ENCODE assay signal across 19 mouse cellular contexts in genomic region chr3:84375832-84376231, GRCm38 (mm10).
A peak's percentile ranks its signal among the peaks of the same experiment; 100 is the strongest.
DNase-seq lines count a peak whose midpoint lies in the region; ATAC-seq and TF ChIP-seq lines count a peak whose summit lies in the region.
"Had no signal": no experiment of that assay in that cellular context is flagged by ENCODE, and none has a peak within 500 bp of the region (broad histone marks: within the 10 kb centered on the region; RNA-seq: fewer than 3 reads in every experiment).

No protein-coding gene starts in this region.

- H3K4me1 ChIP-seq in kidney, adult 2 months (ENCODE audit: control insufficient read depth, insufficient read depth, low read length), result peaks cover 17% of the 10 kb centered on the region
- 0 out of 2 replicates have a peak, but pooled peaks cover 4% of the 10 kb centered on the region for H3K4me1 ChIP-seq in kidney, embryonic 14.5 days (ENCODE audit: control insufficient read depth, insufficient read depth, low read length)
- H3K4me1 ChIP-seq in forebrain, embryonic 16.5 days (replicated peaks; ENCODE audit: control insufficient read depth, insufficient read depth, low read length), result no peaks in the 10 kb centered on the region
- H3K4me1 ChIP-seq: limb, embryonic 15.5 days had no signal

- DNase-seq in frontal cortex, postnatal 14 days (ENCODE audit: low spot score in 2 of 2), result no peak
- peak; percentile 88 for DNase-seq in kidney, adult 2 months
- peak; percentile 11 for DNase-seq in retina, adult 2 months (ENCODE audit: low read depth, low spot score)
- DNase-seq in retina, embryonic 14.5 days (ENCODE audit: low spot score), result no peak
- DNase-seq: cerebellum, adult 11 months; cerebellum, postnatal 14 days; layer of hippocampus, postnatal 36 days; right cerebral cortex, postnatal 25 days; thymus, postnatal 25 days had no signal

- no peak for TF ChIP-seq POLR2A in kidney, adult 2 months (IDR thresholded peaks at IDR 0.05; ENCODE audit: low read depth, low read length)

- WGBS in kidney, adult 2 months, result 25% methylated on average over 4 of the region's 4 CpGs
- WGBS in kidney, embryonic 14.5 days, result 91% methylated on average over 4 of the region's 4 CpGs
- 86% methylated on average over 4 of the region's 4 CpGs for WGBS in forebrain, embryonic 16.5 days

- H3K27me3 ChIP-seq in kidney, adult 2 months (replicated peaks; ENCODE audit: control insufficient read depth, insufficient read depth, low read length), result no peaks in the 10 kb centered on the region
- no peaks in the 10 kb centered on the region for H3K27me3 ChIP-seq in kidney, embryonic 14.5 days (ENCODE audit: control insufficient read depth, insufficient read depth, low read length)
- H3K27me3 ChIP-seq in forebrain, embryonic 16.5 days (replicated peaks; ENCODE audit: control insufficient read depth, insufficient read depth, low read length), result no peaks in the 10 kb centered on the region
- H3K27me3 ChIP-seq: forebrain, embryonic 13.5 days; hindbrain, embryonic 12.5 days; limb, embryonic 15.5 days; lung, embryonic 15.5 days had no signal

- no peaks in the 10 kb centered on the region for H3K36me3 ChIP-seq in kidney, adult 2 months (ENCODE audit: control insufficient read depth, insufficient read depth, low read length)
- no peaks in the 10 kb centered on the region for H3K36me3 ChIP-seq in kidney, embryonic 14.5 days (ENCODE audit: control insufficient read depth, insufficient read depth, low read length)
- no peaks in the 10 kb centered on the region for H3K36me3 ChIP-seq in forebrain, embryonic 16.5 days (ENCODE audit: control insufficient read depth, insufficient read depth)
- H3K36me3 ChIP-seq: heart, embryonic 13.5 days; hindbrain, embryonic 12.5 days; limb, embryonic 15.5 days; lung, embryonic 15.5 days had no signal

- peak overlapping the region; percentile 62 for H3K27ac ChIP-seq in kidney, adult 2 months (ENCODE audit: insufficient read depth, low read depth, low read length)
- no peak overlapping the region for H3K27ac ChIP-seq in kidney, embryonic 14.5 days (ENCODE audit: low read depth, low read length)
- H3K27ac ChIP-seq in forebrain, embryonic 16.5 days (ENCODE audit: low read length), result no peak overlapping the region
- H3K27ac ChIP-seq: forebrain, embryonic 13.5 days; heart, embryonic 13.5 days; hindbrain, embryonic 12.5 days; limb, embryonic 15.5 days; lung, embryonic 15.5 days had no signal

- H3K9ac ChIP-seq in kidney, embryonic 14.5 days (ENCODE audit: low read depth, low read length), result no peak overlapping the region
- no peak overlapping the region for H3K9ac ChIP-seq in forebrain, embryonic 16.5 days (replicated peaks; ENCODE audit: low read depth, low read length)
- H3K9ac ChIP-seq: forebrain, embryonic 13.5 days; heart, embryonic 13.5 days; hindbrain, embryonic 12.5 days; limb, embryonic 15.5 days; lung, embryonic 15.5 days had no signal

- H3K9me3 ChIP-seq in kidney, embryonic 14.5 days (ENCODE audit: control insufficient read depth, low read length), result no peaks in the 10 kb centered on the region
- no peaks in the 10 kb centered on the region for H3K9me3 ChIP-seq in forebrain, embryonic 16.5 days (ENCODE audit: control insufficient read depth, low read length)
- H3K9me3 ChIP-seq: forebrain, embryonic 13.5 days; heart, embryonic 13.5 days; hindbrain, embryonic 12.5 days; limb, embryonic 15.5 days; lung, embryonic 15.5 days had no signal

- no peak overlapping the region for H3K4me2 ChIP-seq in kidney, embryonic 14.5 days (replicated peaks; ENCODE audit: low read depth, low read length)
- H3K4me2 ChIP-seq in forebrain, embryonic 16.5 days (ENCODE audit: low read length), result no peak overlapping the region
- H3K4me2 ChIP-seq: forebrain, embryonic 13.5 days; heart, embryonic 13.5 days; hindbrain, embryonic 12.5 days; limb, embryonic 15.5 days; lung, embryonic 15.5 days had no signal

- ATAC-seq in frontal cortex, adult (ENCODE audit: low TSS enrichment), result peak; percentile 39
- no peak for ATAC-seq in kidney, embryonic 14.5 days (ENCODE audit: low FRiP score, low TSS enrichment)
- ATAC-seq in cerebellum, adult (ENCODE audit: insufficient number of reproducible peaks, low FRiP score, low TSS enrichment), result no peak
- no peak for ATAC-seq in forebrain, embryonic 16.5 days
- ATAC-seq: forebrain, embryonic 13.5 days; inflammation-experienced regulatory T-cells, adult 6 months had no signal

- no peak for TF ChIP-seq CTCF in kidney, adult 2 months (conservative IDR thresholded peaks at IDR 0.05; ENCODE audit: insufficient read depth, insufficient read length, low read depth, low read length)

- no peak overlapping the region for H3K4me3 ChIP-seq in kidney, adult 2 months (ENCODE audit: insufficient read depth, low read depth, low read length)
- H3K4me3 ChIP-seq in kidney, embryonic 14.5 days (ENCODE audit: low read length), result no peak overlapping the region
- no peak overlapping the region for H3K4me3 ChIP-seq in forebrain, embryonic 16.5 days (replicated peaks; ENCODE audit: low read length)
- H3K4me3 ChIP-seq: forebrain, embryonic 13.5 days; heart, embryonic 13.5 days; hindbrain, embryonic 12.5 days; limb, embryonic 15.5 days; lung, embryonic 15.5 days had no signal

Comparison
In these comparisons a context has a peak if more than half of its experiments do, and no peak if none do; other contexts are left out.
1. DNase-seq: peak in kidney, adult 2 months (single experiment) and retina, adult 2 months (single experiment); none in frontal cortex, postnatal 14 days (0 of 2) and retina, embryonic 14.5 days (single experiment).